Mouse (Mus musculus) embryonic facial prominence, embryonic 10.5 days (tissue): ENCODE data around the gene Gm27029. TPM values are rescaled to one million over a fixed set of nuclear protein-coding genes. Genes with fewer than 3 reads are reported as not detected.
"Not testable (repeated sequence)": the region's sequence is repeated elsewhere in the genome, so short reads cannot be mapped to it uniquely, and the experiment has no call there.

Source experiments
- DNase-seq: peaks from one replicate; pipeline ENCODE4 v3.0.0-alpha.2; 2017; ENCODE audit warnings: low spot score
- H3K27ac ChIP-seq: fragments of 300-500 bp; sonication (generic); replicated peaks from 2 replicates; pipeline ENCODE4 v1.5.1; 2016; ENCODE audit warnings: mild to moderate bottlenecking
- H3K27me3 ChIP-seq: fragments of 300-500 bp; sonication (generic); replicated peaks from 2 replicates; pipeline ENCODE4 v1.6.1; 2016; ENCODE audit warnings: low read depth, mild to moderate bottlenecking; ENCODE audit not compliant: poor library complexity, severe bottlenecking
- H3K36me3 ChIP-seq: fragments of 300-500 bp; sonication (generic); replicated peaks from 2 replicates; pipeline ENCODE4 v1.6.1; 2016; ENCODE audit warnings: mild to moderate bottlenecking, moderate library complexity
- H3K4me1 ChIP-seq: fragments of 300-500 bp; sonication (generic); 2 replicates; pipeline ENCODE4 v1.6.1; 2016
- H3K4me3 ChIP-seq: fragments of 300-500 bp; sonication (generic); 2 replicates; pipeline ENCODE4 v1.5.1; 2016; ENCODE audit warnings: mild to moderate bottlenecking, moderate library complexity
- H3K9me3 ChIP-seq: fragments of 300-500 bp; sonication (generic); 2 replicates; pipeline ENCODE4 v1.6.1; 2016; ENCODE audit warnings: mild to moderate bottlenecking
- WGBS: fragments of 180-500 bp; shearing (Covaris S2); methylation state at CpG from one replicate; pipeline ENCODE4 v1.1.7; 2016; 5-methylcytosine and 5-hydroxymethylcytosine counted together
- polyA plus RNA-seq: library from polyadenylated mRNA; unstranded; fragments of >200 nt; fragmentation: Nextera tagmentation; extraction: Ambion mirVana; gene quantifications from 2 replicates; pipeline ENCODE4 v1.2.1, GENCODE M21; 2016

Gene Gm27029
- polyA plus RNA-seq, result 12.6 and 13.1 TPM in 2 replicates

DNA sequence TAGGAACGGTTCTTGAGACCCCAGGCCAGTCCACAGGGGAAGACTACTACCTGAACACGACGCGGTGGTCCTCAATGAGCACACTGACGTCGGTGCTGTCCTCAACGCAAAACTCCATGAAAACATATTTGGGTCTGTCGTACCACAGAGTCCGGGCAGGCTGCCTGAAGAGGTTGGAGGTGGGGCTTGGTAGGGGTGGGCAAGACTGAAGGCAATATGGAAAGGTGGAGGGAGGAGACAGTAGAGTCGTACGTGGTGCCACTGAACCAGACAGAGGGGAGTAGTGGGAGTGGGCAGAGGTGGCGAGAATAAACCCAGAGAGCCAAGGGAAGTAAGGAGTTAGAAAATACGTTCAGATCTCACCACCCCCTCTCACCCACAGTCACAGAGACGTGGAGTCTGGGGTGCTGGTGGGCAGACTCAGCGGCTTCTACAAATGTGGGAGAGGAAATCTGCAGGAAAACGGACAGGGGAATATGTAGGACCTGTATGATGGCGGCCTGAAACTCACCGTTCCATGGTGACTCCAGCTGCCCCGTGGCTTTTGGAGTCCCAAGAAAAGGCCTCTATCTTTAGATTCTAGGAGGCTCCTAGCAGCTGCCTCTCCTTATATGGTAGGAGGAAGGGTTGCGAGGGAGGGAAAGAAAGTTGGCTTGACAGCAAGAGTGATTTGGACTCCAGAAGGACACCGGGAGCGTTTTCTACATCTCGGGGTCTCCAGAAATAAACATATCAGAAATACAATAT is at the start of gene Gm27029:
Gm27029 (minus strand) TSS at position 692 of the 747 bp plus-strand sequence.
- peak within 1 kb of the TSS; percentile 84 for H3K27ac ChIP-seq
- H3K36me3 ChIP-seq, result peaks cover 3% of the 10 kb centered on the region
- peak within 1 kb of the TSS; percentile 100 for H3K4me3 ChIP-seq
- no peaks in the 10 kb centered on the region for H3K27me3 ChIP-seq
- H3K4me1 ChIP-seq, result peaks cover 31% of the 10 kb centered on the region
- H3K9me3 ChIP-seq, result no peaks in the 10 kb centered on the region
- no peak for DNase-seq
- 5% methylated on average over 23 of the region's 23 CpGs for WGBS

DNA sequence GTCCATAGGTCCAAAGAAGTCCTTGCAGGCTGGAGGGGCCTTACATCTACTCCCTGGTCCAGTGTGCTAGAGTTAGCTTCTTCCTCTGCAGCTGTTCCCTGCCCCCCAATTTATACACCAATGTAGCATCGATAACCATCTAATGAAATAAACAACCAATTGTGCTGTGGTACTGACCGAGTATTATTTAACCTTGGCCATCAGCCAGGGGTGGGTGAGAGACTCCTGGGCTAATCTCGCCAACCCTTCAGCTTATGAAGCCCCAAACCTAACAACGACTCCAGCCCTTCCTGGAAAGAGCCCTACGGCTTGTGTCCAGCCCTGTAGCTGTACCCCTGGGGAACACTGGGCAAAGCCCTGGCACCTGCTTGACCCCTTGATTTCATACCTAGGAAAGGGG is 49.7 kb upstream of the Gm27029 start:
- H3K27me3 ChIP-seq, result peaks cover 20% of the 10 kb centered on the region
- WGBS, result 84% methylated on average over 5 of the region's 5 CpGs
- peaks cover 7% of the 10 kb centered on the region; the same call in 1 of the 2 replicates for H3K36me3 ChIP-seq
- H3K9me3 ChIP-seq, result no peaks in the 10 kb centered on the region
- no peak overlapping the region for H3K27ac ChIP-seq
- no peak overlapping the region for H3K4me3 ChIP-seq
- H3K4me1 ChIP-seq, result peaks cover 45% of the 10 kb centered on the region
- no peak for DNase-seq

DNA sequence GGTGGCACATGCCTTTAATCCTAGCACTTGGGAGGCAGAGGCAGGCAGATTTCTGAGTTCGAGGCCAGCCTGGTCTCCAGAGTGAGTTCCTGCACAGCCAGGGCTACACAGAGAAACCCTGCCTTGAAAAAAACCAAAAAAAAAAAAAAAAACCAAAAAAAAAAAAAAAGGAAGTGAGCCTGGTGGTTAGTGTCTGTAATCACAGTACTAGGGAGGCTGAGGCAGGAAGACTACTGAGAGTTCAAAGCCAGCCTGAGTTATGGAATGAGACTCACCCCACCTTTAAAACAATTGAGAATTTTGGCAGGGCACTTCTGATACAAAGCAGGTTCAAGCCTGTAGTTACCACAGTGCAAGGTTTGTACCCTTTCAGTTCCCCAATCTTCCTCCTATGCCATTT is 49.1 kb upstream of the Gm27029 start:
- H3K27ac ChIP-seq, H3K9me3 ChIP-seq, H3K36me3 ChIP-seq, DNase-seq, H3K4me3 ChIP-seq: not testable (repeated sequence)
- Histone ChIP-seq H3K4me1 (peaks cover 44% of the 10 kb centered on the region), H3K27me3 (peaks cover 25% of the 10 kb centered on the region)
- 70% methylated on average over 1 of the region's 1 CpGs for WGBS

DNA sequence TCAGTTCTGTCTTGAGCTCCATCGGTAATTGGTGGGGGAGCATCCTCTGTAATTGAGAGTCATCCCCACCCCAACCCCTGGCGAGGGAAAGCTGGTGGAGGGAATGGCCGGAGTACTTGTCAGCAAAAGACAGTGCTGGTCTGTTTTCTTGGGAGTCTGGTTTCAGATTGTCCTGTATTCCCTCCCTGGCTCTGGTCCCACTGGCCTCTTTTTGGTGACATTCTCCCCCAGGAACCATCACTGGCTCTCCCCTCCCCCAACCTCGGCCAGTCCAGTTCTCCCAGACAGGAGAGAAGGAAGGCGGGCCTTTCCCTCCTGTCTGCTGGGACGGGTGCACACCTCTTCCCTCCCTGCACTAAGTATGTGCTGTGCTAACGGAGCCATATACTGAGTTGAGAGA is 47.7 kb upstream of the Gm27029 start:
- Histone ChIP-seq H3K4me3 (no peak overlapping the region), H3K27ac (no peak overlapping the region), H3K27me3 (peaks cover 32% of the 10 kb centered on the region), H3K4me1 (peaks cover 51% of the 10 kb centered on the region), H3K36me3 (peaks cover 7% of the 10 kb centered on the region; the same call in 1 of the 2 replicates), H3K9me3 (no peaks in the 10 kb centered on the region)
- 47% methylated on average over 7 of the region's 7 CpGs for WGBS
- DNase-seq, result no peak

DNA sequence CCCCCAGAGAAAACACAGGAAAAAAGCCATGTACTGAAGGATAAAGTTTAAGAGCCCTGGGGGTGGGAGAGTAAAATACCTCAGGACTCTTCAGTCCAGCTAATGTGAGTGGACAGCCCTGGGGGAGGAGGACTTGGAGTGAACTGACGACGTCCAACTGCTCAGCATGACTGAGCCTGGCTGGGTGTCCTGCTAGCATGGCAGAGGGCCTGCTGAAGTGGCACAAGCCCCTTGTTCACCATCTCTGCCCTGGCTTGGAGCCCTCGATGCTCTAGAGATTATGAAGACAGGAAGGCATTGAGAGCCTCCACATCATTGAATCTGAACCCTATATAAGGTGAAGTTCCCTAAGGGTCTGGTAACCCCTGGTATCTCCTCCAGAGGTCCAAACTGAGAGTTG is 47.3 kb upstream of the Gm27029 start:
- WGBS, result 53% methylated on average over 3 of the region's 3 CpGs
- Histone ChIP-seq H3K9me3 (no peaks in the 10 kb centered on the region), H3K4me3 (no peak overlapping the region), H3K4me1 (peaks cover 48% of the 10 kb centered on the region), H3K27ac (no peak overlapping the region), H3K36me3 (peaks cover 7% of the 10 kb centered on the region; the same call in 1 of the 2 replicates), H3K27me3 (peaks cover 36% of the 10 kb centered on the region)
- DNase-seq, result no peak

DNA sequence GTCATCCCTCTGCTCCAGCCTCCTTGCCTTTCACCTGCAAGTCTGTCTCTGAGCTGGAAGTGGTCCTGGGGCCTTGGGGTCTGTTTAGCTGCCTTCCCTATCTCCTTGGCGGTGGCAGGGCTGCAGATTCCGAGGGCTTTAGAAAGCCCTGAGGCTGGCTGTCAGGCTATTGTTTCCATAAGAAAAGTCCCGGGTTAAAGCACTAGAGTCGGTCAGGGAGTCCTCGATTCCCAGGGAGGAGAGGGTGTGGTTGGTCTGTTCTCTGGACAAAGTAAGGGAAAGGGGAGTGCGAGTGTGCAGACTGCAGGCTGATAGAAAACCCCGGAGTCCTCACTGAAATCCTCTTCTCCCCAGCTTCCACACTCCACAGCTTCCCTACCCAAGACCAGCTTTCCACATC is 45.6 kb upstream of the Gm27029 start:
- peaks cover 42% of the 10 kb centered on the region for H3K27me3 ChIP-seq
- peak overlapping the region; percentile 32; the same call in 1 of the 2 replicates for H3K4me3 ChIP-seq
- H3K4me1 ChIP-seq, result peaks cover 64% of the 10 kb centered on the region
- H3K36me3 ChIP-seq, result peaks cover 7% of the 10 kb centered on the region; the same call in 1 of the 2 replicates
- DNase-seq, result no peak
- no peaks in the 10 kb centered on the region for H3K9me3 ChIP-seq
- 23% methylated on average over 7 of the region's 7 CpGs for WGBS
- H3K27ac ChIP-seq, result peak overlapping the region; percentile 11

DNA sequence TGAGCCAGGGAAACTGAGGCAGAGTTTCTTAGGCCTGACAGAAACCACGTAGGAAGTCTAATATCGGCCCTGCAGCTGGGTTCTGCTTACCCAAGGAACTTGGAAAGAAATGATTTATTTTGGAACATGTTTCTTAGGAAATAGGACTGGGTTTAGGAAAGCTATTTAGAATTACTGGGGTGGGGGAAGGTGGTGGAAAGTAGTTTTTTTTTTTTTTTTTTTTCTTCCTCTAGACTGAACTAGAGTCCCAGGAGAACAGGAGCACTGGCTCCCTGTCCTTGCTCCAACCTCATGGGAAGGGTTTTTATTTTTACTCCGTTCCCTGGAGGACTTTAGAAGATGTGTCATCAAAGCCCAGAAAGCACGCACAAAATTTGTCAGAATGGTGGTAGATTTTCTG is 44.6 kb upstream of the Gm27029 start:
- Histone ChIP-seq H3K27me3 (peaks cover 42% of the 10 kb centered on the region), H3K4me1 (peaks cover 75% of the 10 kb centered on the region), H3K27ac (no peak overlapping the region), H3K9me3 (no peaks in the 10 kb centered on the region), H3K4me3 (peak overlapping the region; percentile 90), H3K36me3 (peaks cover 7% of the 10 kb centered on the region; the same call in 1 of the 2 replicates)
- DNase-seq, result no peak
- 71% methylated on average over 4 of the region's 4 CpGs for WGBS

DNA sequence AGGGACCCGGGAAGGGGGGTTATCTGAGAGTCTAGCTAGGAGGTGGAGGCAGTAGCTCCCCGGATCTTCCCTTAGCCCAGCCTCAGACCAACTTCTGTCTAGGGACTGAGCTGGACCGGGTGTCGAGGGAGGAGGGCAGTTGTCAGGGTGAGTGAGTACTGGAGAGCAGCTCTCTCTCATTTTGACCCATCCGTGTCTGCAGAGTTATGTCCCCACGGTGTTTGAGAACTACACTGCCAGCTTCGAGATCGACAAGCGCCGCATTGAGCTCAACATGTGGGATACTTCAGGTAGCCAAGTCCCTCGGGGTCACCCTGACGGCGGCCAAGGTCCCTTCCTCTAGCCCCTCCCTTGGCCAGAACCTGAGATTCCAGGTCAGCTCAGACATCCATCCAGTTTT is 44.1 kb upstream of the Gm27029 start:
- Histone ChIP-seq H3K36me3 (peaks cover 7% of the 10 kb centered on the region; the same call in 1 of the 2 replicates), H3K4me1 (peaks cover 79% of the 10 kb centered on the region), H3K9me3 (no peaks in the 10 kb centered on the region), H3K27me3 (peaks cover 42% of the 10 kb centered on the region), H3K4me3 (peak overlapping the region; percentile 90), H3K27ac (peak overlapping the region; percentile 88)
- 3% methylated on average over 13 of the region's 13 CpGs for WGBS
- DNase-seq, result no peak

GRCm38 (mm10) chr11:101468263-101468688 is 43.7 kb upstream of the Gm27029 start:
- Histone ChIP-seq H3K36me3 (peaks cover 7% of the 10 kb centered on the region; the same call in 1 of the 2 replicates), H3K4me3 (peak overlapping the region; percentile 90), H3K9me3 (no peaks in the 10 kb centered on the region), H3K27me3 (peaks cover 42% of the 10 kb centered on the region), H3K4me1 (peaks cover 83% of the 10 kb centered on the region), H3K27ac (peak overlapping the region; percentile 88)
- DNase-seq, result no peak
- WGBS, result 0% methylated on average over 31 of the region's 31 CpGs

- peak; percentile 89 for DNase-seq
- Histone ChIP-seq H3K27me3 (peaks cover 42% of the 10 kb centered on the region), H3K36me3 (peaks cover 7% of the 10 kb centered on the region; the same call in 1 of the 2 replicates), H3K9me3 (no peaks in the 10 kb centered on the region), H3K4me1 (peaks cover 86% of the 10 kb centered on the region), H3K4me3 (peak overlapping the region; percentile 90), H3K27ac (peak overlapping the region; percentile 88)
- WGBS, result under 1% methylated on average over 54 of the region's 54 CpGs
Observed at GRCm38 (mm10) chr11:101467477-101468262, 43.1 kb upstream of the Gm27029 start.

DNA sequence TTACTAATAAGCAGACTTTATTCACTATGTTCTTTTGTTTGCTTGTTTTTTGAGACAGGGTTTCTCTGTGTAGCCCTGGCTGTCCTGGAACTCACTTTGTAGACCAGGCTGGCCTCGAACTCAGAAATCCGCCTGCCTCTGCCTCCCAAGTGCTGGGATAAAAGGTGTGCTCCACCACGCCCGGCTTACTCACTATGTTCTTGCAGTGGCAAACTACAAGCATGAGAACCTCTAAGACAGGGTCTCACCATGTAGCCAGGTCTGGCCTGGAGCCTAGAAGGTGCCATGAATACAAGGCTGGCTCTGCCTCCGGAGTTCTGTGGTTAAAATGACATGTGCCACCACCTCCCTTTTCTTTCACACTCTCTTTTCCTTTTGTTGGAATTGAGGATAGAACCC is 42.0 kb upstream of the Gm27029 start:
- not testable (repeated sequence) for H3K9me3 ChIP-seq, H3K27ac ChIP-seq, DNase-seq
- 60% methylated on average over 5 of the region's 5 CpGs for WGBS
- peak overlapping the region; percentile 83 for H3K4me3 ChIP-seq
- peaks cover 15% of the 10 kb centered on the region for H3K36me3 ChIP-seq
- H3K27me3 ChIP-seq, result peaks cover 39% of the 10 kb centered on the region
- peaks cover 86% of the 10 kb centered on the region for H3K4me1 ChIP-seq

- H3K9me3 ChIP-seq, result no peaks in the 10 kb centered on the region
- H3K27ac ChIP-seq, result peak within 1 kb of the TSS; percentile 78
- peaks cover 16% of the 10 kb centered on the region for H3K36me3 ChIP-seq
- peak; percentile 80 for DNase-seq
- peaks cover 36% of the 10 kb centered on the region for H3K27me3 ChIP-seq
- H3K4me1 ChIP-seq, result peaks cover 83% of the 10 kb centered on the region
- H3K4me3 ChIP-seq, result peak within 1 kb of the TSS; percentile 83
- 2% methylated on average over 60 of the region's 60 CpGs for WGBS
Observed at GRCm38 (mm10) chr11:101465869-101466551, 41.4 kb upstream of the Gm27029 start, which contains the start of gene Vat1. Gene Vat1 (minus strand): TSS chr11:101466230.
